Mouse (Mus musculus) spleen, embryonic (tissue): ENCODE results near the gene Ice1.

Experiments
- CTCF ChIA-PET: fragments of 350-600 bp; sonication (Branson Sonifier 250); formaldehyde crosslinking; loops from one replicate; lab custom pipeline; 2022; lab: Charles Lee

Ice1 gene

DNA sequence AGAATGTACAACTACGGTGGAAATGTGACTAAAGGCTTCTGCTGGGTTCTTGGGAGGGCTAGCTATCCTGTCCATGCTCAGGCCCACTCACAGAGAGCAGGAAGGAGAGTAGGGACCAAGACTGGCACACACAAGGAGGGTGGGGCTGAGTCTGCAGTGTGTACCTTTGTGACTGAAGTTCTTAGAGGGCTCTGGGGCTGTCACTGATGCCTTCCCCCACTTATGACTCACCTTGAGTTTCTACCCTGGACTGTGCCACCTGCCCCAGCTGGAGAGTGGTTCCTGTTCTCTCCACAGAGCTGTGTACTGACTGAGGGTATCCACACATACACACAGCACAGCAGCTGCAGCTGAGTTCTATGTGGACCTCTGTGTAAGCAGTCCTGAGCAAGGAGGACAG lies 63.2 kb downstream of the Ice1 start:
- CTCF ChIA-PET, result no interaction called here

DNA sequence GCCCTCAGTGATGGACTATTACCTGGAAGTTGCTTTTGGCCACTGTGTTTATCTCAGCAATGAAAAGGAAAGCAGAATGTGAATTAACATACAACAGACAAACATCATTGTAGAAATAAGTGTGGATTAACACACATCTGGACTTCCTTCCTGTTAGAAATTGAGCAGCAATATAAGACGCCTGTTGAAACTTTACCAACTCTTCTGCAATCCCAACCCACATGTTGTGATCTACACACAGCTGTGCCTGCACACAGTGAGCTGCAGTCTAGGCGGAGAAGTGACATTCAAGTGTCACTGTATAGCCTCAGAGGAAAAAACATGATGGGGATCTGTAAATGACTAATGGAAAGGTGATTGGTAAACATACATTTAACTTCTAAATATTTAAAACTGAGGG lies 69.5 kb downstream of the Ice1 start:
- CTCF ChIA-PET, result no interaction called here

DNA sequence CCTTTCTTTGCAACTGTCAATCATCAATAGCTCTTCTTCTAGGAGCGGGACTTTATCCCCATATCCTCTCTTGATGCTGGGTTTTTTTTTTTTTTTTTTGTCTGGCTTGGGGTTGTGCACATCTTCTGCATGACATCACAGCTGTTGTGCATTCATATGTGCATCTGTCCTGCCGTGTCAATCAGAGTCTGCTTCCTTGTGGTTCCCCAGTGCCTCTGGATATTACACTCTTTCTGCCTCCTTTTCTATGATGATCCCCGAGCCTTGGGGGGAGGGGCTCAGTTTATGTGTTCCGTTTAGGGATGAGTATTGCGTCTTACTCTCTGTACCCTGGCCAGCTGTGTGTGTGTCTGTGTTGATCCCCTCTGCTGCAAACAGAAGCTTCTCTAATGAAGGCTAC lies 84.0 kb downstream of the Ice1 start:
- CTCF ChIA-PET, result no interaction called here

DNA sequence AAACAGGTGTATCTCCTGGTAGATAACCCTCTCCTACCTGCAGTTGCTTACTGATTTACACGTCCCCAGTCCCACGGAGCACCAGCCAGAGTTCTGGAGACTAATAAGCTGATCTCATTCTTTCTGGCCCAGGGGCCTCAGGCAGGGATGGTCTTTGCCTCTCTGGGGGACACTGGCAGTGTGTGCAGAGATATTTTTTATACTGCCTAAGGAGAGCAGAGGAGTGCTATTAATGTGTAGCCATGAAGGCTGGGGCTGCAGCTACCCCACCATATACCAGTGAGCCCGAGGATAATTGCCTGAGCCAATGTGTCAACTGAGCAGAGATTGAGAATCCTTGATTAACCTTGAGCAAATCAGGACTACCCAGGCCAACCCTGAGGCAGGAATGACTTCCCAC lies 90.0 kb downstream of the Ice1 start:
- CTCF ChIA-PET, result no interaction called here

DNA sequence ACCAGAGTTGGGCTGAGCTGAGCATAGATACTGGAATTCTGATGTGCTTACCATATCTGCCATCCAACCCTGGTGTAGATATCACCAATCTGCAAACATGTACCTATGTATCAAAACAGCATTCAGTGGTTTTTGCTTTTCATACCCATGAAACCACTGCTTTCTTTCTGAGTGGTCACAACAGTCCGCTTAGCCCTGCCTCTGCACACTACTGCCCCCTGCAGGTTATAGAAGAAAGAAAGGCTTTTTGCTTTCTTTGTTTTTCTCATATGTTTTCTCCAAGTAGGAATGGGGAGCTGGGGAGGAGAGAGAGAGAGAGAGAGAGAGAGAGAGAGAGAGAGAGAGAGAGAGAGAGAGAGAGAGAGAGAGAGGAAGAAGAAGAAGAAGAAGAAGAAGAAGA lies 92.2 kb downstream of the Ice1 start:
- CTCF ChIA-PET, result no interaction called here

DNA sequence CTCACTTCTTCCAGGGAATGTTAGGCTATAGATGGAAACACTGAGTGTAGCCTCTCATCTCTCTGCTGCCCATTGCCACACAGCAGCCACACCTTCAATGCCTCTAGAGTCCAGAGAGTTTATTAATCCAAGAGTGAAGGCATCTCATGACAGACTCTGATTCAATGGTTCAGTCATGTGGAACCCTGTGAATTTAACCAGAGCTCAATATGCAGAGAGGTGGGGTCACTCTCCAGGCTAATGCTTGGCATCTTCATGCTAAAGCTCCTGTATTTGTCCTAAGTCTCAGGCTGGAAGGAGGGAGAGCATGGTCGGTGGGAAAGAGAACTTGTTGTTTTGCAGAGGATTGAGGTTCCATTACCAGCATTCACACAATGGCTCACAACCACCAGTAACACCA lies 97.6 kb downstream of the Ice1 start:
- CTCF ChIA-PET, result no interaction called here

DNA sequence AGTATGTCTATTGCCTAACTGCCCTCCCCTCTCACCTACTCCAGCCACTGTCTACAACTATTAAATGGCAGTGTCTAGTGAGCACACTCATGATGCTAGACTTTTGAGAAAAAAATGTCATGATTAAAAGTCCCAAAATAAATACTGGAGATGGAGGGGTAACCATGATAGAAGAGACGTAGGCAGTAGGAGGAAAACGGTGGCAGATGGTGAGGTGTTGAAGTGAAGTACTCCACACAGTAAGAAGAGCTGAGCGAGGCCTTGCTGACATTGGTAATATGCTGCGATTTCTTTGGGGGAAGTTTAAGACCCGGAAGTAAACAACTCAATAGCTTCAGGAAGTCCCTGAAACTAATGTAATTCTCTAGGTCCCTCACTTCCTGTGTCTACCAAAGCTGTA lies 104.0 kb downstream of the Ice1 start:
- CTCF ChIA-PET, result no interaction called here

DNA sequence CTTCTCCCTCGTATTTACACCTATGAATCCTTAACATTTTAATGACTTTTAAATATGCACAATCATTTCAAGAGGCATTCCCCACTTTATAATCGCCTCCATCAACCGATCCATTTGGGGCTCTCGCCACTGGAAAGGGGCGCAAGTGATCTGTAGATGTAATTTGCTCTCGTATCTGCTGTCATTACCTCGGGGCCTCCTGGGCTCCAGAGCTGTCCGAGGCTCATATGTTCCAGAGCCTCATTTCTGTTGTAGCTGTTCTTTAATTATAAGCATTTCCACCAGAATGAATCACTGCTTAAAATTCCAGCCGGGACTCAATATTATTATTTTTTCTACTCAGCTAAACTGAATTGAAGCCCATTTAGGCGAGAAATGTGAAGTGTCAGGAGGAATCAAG lies 104.7 kb downstream of the Ice1 start:
- CTCF ChIA-PET, result no interaction called here

DNA sequence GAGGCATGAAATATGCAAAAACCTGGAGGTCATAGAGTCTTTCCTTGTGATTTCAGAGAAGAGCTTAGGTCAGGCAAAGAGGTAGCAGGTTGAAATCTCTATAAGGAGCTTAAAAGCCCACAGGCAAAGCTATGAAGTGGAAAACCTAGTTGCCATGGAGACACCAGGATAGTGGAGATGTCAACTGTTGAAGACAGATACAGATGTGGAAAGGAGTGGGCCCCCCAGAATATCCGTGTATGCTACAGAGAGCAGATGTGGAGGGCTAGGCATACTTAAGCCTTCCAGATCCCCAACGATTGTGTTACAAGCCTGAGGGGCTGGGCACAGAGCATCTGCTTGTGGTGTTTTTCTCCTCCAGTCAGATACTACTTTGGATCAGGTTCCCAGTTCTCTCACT lies 119.8 kb downstream of the Ice1 start:
- CTCF ChIA-PET, result no interaction called here

DNA sequence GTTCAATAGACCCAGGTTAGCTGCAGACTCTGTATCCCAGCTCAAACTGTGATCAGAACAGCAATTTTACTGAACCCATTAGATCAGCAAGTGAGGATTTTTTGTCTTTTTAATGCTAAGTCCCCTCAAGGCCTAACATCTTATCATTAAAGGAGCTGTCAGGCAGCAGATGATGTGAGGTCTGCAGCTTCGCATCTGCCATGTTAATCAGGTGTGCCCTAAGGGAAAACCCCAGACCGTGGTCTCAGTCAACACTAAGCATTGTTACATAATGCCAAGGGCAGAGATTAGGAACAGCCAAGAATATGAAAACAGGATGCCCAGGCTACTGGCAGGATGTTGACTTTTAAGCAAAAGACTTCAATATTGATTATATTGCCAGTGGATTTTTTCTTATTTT lies 122.4 kb downstream of the Ice1 start:
- CTCF ChIA-PET, result no interaction called here

DNA sequence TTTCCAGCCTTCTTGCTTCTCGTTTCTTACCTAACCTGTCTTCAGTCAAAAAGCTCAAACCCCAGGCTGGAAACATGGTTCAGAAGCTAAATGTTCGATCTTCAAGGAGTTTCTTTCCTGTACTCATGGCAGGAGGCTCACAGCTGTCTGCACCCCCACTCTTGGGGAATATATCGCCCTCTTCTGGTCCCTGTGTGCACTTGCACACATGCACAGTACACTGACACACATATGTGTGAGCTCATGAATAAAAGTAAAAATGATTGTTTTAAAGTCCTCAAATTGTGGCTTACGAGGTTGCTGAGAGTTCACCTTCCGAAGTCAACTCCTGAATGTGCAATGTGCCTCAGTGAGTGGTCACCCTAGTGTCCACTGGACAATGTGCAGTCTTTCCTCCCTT lies 127.2 kb downstream of the Ice1 start:
- CTCF ChIA-PET, result no interaction called here

DNA sequence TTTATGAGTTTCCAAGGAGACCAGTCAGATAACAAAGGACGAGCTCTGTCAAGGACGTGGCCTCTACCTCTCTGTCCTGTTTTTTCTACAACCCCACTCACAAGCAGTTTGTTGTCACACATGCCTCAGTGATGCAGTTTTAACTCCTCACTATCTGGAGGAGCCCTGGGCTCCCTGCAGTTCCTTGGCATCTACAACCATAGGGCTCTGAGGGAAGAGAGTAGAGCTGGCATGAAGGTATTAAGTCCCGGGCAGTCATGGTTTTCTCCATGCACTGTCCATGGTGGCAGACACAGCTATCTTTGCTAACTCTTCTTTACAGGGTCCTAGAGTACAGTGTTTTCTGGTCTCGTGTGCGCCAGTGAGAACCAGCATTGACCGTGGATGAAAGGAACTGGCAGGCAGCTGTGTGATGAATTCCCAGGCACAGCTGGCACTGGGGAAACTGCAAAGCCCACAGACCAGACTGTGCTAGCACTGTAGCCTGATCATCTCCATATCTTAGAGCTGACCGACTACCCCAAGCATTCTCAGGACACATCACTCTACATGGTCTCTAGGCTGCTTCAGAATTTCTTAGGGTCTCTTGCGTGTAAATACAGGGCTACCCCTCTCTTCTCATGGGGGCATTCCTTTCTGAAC lies 127.9 kb downstream of the Ice1 start:
- CTCF ChIA-PET, result no interaction called here

DNA sequence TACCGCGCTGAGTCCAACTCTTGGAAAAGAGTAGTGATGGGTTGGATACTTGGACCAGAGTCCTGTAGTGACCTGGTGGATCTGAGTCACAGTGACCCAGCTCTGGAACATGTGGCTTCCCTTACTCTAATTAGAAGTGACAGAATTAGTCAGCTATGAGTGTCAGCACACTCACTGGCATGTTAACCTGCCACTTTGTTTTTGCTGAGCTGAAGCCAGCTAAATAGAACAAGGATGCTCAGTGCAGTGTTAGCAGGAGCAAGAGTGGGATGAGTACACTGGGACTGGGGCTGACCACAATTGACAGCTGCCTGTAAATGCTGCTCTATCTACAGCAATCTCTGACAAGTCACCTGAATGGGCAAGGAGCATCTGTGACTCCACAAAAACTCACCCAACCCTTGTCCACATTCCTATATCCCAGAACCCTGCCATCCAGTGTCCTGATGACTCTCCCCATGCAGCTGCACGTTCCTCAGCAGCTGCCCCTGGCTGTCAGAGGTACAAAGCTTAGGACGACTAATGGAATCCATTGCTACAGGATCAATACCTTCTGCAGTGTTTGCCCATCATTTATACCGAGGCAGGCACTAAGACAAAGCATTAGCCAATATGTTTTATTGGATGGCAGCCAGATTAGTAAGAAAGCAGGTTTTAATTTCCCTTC lies 128.6 kb downstream of the Ice1 start:
- CTCF ChIA-PET, result no interaction called here
